Mouse (Mus musculus) embryo, embryonic 10 days (tissue): ENCODE data around the gene Rab28.
"Not testable (repeated sequence)": the region's sequence is repeated elsewhere in the genome, so short reads cannot be mapped to it uniquely, and the experiment has no call there.

Source experiments
- DNase-seq: peaks from one replicate; pipeline ENCODE4 v3.0.0-alpha.2; 2015; ENCODE audit warnings: low spot score

Gene Rab28

GRCm38 (mm10) chr5:41708051-41708630, at the start of gene Rab28:
TSS of gene Rab28 (minus strand) at chr5:41708157.
- DNase-seq = peak; percentile 94

- no peak for DNase-seq
These were observed 49.4 kb upstream of the Rab28 start for GRCm38 (mm10) chr5:41757338-41757737.

GRCm38 (mm10) chr5:41756396-41756795, 48.4 kb upstream of the Rab28 start:
- no peak for DNase-seq

- no peak for DNase-seq
These were observed 47.5 kb upstream of the Rab28 start for GRCm38 (mm10) chr5:41755373-41755960.

- no peak for DNase-seq
These were observed 46.9 kb upstream of the Rab28 start for GRCm38 (mm10) chr5:41754836-41755235.

GRCm38 (mm10) chr5:41754226-41754775, 46.3 kb upstream of the Rab28 start:
- DNase-seq = no peak

- DNase-seq = no peak
These were observed 44.8 kb upstream of the Rab28 start for GRCm38 (mm10) chr5:41752721-41753120.

- no peak for DNase-seq
These were observed 37.2 kb upstream of the Rab28 start for GRCm38 (mm10) chr5:41744898-41745780.

GRCm38 (mm10) chr5:41744234-41744633, 36.3 kb upstream of the Rab28 start:
- DNase-seq = no peak

GRCm38 (mm10) chr5:41738817-41739216, 30.9 kb upstream of the Rab28 start:
- no peak for DNase-seq

- no peak for DNase-seq
These were observed 29.1 kb upstream of the Rab28 start for GRCm38 (mm10) chr5:41737039-41737438.

- no peak for DNase-seq
These were observed 19.1 kb upstream of the Rab28 start for GRCm38 (mm10) chr5:41727017-41727416.

GRCm38 (mm10) chr5:41725573-41725972, 17.6 kb upstream of the Rab28 start:
- DNase-seq = no peak

- DNase-seq = peak; percentile 74
These were observed 592 bp downstream of the Rab28 start for GRCm38 (mm10) chr5:41707115-41708015.

- no peak for DNase-seq
These were observed 1.2 kb downstream of the Rab28 start for GRCm38 (mm10) chr5:41706777-41707114.

- not testable (repeated sequence) for DNase-seq
These were observed 6.9 kb downstream of the Rab28 start for GRCm38 (mm10) chr5:41701085-41701484.

GRCm38 (mm10) chr5:41697958-41698357, 10.0 kb downstream of the Rab28 start:
- DNase-seq = peak; percentile 23

- no peak for DNase-seq
These were observed 22.9 kb downstream of the Rab28 start for GRCm38 (mm10) chr5:41685016-41685415.

GRCm38 (mm10) chr5:41683976-41684375, 24.0 kb downstream of the Rab28 start:
- DNase-seq = no peak

GRCm38 (mm10) chr5:41666012-41666411, 41.9 kb downstream of the Rab28 start:
- DNase-seq = no peak

- no peak for DNase-seq
These were observed 71.2 kb downstream of the Rab28 start for GRCm38 (mm10) chr5:41636793-41637192.
